24 mouse cellular contexts compared by ENCODE assay signal in the genomic region with DNA sequence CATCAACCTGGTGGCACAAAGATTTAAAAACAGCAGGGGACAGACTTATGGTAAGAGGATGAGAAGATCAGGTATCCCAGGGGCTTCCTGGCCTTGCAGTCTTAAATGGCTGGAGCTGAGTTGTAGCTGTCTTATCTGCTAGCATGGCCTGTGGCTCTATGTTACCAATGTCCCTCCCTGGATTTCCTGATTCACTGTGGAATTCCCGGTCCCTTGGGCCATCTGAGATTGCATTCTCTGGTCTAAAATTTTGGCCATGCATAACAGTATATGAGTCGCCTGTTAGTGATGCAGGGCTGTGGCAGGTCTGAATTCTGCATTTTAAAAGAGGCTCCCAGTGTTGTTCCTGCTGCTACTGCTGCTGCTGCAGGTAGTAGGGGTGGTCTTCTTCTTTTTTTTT.
A peak's percentile ranks its signal among the peaks of the same experiment; 100 is the strongest.
DNase-seq lines count a peak whose midpoint lies in the region; ATAC-seq and TF ChIP-seq lines count a peak whose summit lies in the region.
"Had no signal": no experiment of that assay in that cellular context is flagged by ENCODE, and none has a peak within 500 bp of the region (broad histone marks: within the 10 kb centered on the region; RNA-seq: fewer than 3 reads in every experiment).

No protein-coding gene starts in this region.

- CTCF ChIA-PET in Patski (lab: Charles Lee), result no interaction called here

- H3K9ac ChIP-seq in midbrain, embryonic 11.5 days (ENCODE audit: low read length), result no peak overlapping the region
- H3K9ac ChIP-seq: embryonic facial prominence, embryonic 12.5 days; embryonic facial prominence, embryonic 15.5 days; forebrain, embryonic 12.5 days; forebrain, embryonic 15.5 days; hindbrain, embryonic 12.5 days; intestine, embryonic 15.5 days had no signal

- POLR2A ChIA-PET in Patski (lab: Charles Lee), result no interaction called here

- no peak for TF ChIP-seq CTCF in C2C12 (IDR thresholded peaks at IDR 0.05; ENCODE audit: control insufficient read depth, insufficient read depth, insufficient read length)
- no peak for TF ChIP-seq CTCF in Patski (IDR thresholded peaks at IDR 0.05)

- no peak for ATAC-seq in midbrain, embryonic 11.5 days (ENCODE audit: low FRiP score)
- ATAC-seq in Patski, result peak; percentile 93
- ATAC-seq: activated CD4-positive, CD25-positive, alpha-beta regulatory T cell, adult 4 months; forebrain, embryonic 15.5 days; hindbrain, embryonic 16.5 days; intestine, embryonic 15.5 days had no signal

- no peaks in the 10 kb centered on the region for H3K9me3 ChIP-seq in midbrain, embryonic 11.5 days (ENCODE audit: control insufficient read depth, low read length)
- H3K9me3 ChIP-seq in midbrain, embryonic 10.5 days (replicated peaks), result no peaks in the 10 kb centered on the region
- H3K9me3 ChIP-seq: embryonic facial prominence, embryonic 12.5 days; embryonic facial prominence, embryonic 15.5 days; forebrain, embryonic 12.5 days; forebrain, embryonic 15.5 days; hindbrain, embryonic 12.5 days; intestine, embryonic 15.5 days had no signal

- no peaks in the 10 kb centered on the region for H3K79me3 ChIP-seq in C2C12 (ENCODE audit: low read depth)

- no peak overlapping the region for H3K4me2 ChIP-seq in midbrain, embryonic 11.5 days
- H3K4me2 ChIP-seq: embryonic facial prominence, embryonic 12.5 days; embryonic facial prominence, embryonic 15.5 days; forebrain, embryonic 12.5 days; forebrain, embryonic 15.5 days; heart, embryonic 11.5 days; hindbrain, embryonic 12.5 days; intestine, embryonic 15.5 days had no signal

- H3K4me3 ChIP-seq in midbrain, embryonic 11.5 days (ENCODE audit: low read depth, low read length), result no peak overlapping the region
- no peak overlapping the region for H3K4me3 ChIP-seq in midbrain, embryonic 10.5 days
- no peak overlapping the region for H3K4me3 ChIP-seq in C2C12 (ENCODE audit: insufficient read depth, poor library complexity, severe bottlenecking)
- H3K4me3 ChIP-seq: embryonic facial prominence, embryonic 12.5 days; embryonic facial prominence, embryonic 15.5 days; erythroblast, embryonic 14.5 days; forebrain, embryonic 12.5 days; forebrain, embryonic 15.5 days; heart, adult 2 months; hindbrain, embryonic 12.5 days; intestine, embryonic 15.5 days had no signal

- in situ Hi-C loops in Patski (cut with MboI; ENCODE audit: low pct_unique_long_range_greater_than_20kb), result no loop called here

- H3K27ac ChIP-seq in midbrain, embryonic 11.5 days (ENCODE audit: low read depth, low read length), result no peak overlapping the region
- no peak overlapping the region for H3K27ac ChIP-seq in midbrain, embryonic 10.5 days (replicated peaks)
- H3K27ac ChIP-seq: embryonic facial prominence, embryonic 12.5 days; embryonic facial prominence, embryonic 15.5 days; forebrain, embryonic 12.5 days; forebrain, embryonic 15.5 days; heart, adult 2 months; hindbrain, embryonic 12.5 days; intestine, embryonic 15.5 days had no signal

- no peaks in the 10 kb centered on the region for H3K79me2 ChIP-seq in C2C12 (ENCODE audit: control insufficient read depth, insufficient read depth)

- DNase-seq in midbrain, embryonic 11.5 days (ENCODE audit: low spot score, missing footprints), result peak; percentile 82
- no peak for DNase-seq in midbrain, embryonic 10.5 days (ENCODE audit: low spot score)
- DNase-seq in Patski (ENCODE audit: low read depth, low spot score), result no peak
- no peak for DNase-seq in embryo, embryonic 9.5 days (ENCODE audit: extremely low spot score)
- DNase-seq in kidney, postnatal 25 days, result no peak
- DNase-seq: adrenal gland, adult 8-10 months; adrenal gland, postnatal 25 days; cerebellum, adult 11-12 months; cerebellum, adult 8-10 months; cerebellum, postnatal 14 days; gastrocnemius, postnatal 25 days; heart, adult 2 months; kidney, adult 11 months had no signal

- no peaks in the 10 kb centered on the region for H3K4me1 ChIP-seq in midbrain, embryonic 11.5 days (ENCODE audit: control insufficient read depth, insufficient read depth, low read length)
- no peaks in the 10 kb centered on the region for H3K4me1 ChIP-seq in midbrain, embryonic 10.5 days
- H3K4me1 ChIP-seq: embryonic facial prominence, embryonic 12.5 days; embryonic facial prominence, embryonic 15.5 days; forebrain, embryonic 12.5 days; forebrain, embryonic 15.5 days; hindbrain, embryonic 12.5 days; intestine, embryonic 15.5 days had no signal

- H3K36me3 ChIP-seq in midbrain, embryonic 11.5 days (ENCODE audit: control insufficient read depth, insufficient read depth, low read length), result no peaks in the 10 kb centered on the region
- H3K36me3 ChIP-seq in midbrain, embryonic 10.5 days, result no peaks in the 10 kb centered on the region
- H3K36me3 ChIP-seq in C2C12 (ENCODE audit: control insufficient read depth, insufficient read depth), result no peaks in the 10 kb centered on the region
- H3K36me3 ChIP-seq: embryonic facial prominence, embryonic 12.5 days; embryonic facial prominence, embryonic 15.5 days; forebrain, embryonic 12.5 days; forebrain, embryonic 15.5 days; hindbrain, embryonic 12.5 days; intestine, embryonic 15.5 days had no signal

- H3K27me3 ChIP-seq in midbrain, embryonic 11.5 days (ENCODE audit: control insufficient read depth, insufficient read depth, low read length), result no peaks in the 10 kb centered on the region
- no peaks in the 10 kb centered on the region for H3K27me3 ChIP-seq in midbrain, embryonic 10.5 days (ENCODE audit: low read depth, poor library complexity, severe bottlenecking)
- no peaks in the 10 kb centered on the region for H3K27me3 ChIP-seq in C2C12 (ENCODE audit: control insufficient read depth, insufficient read depth, insufficient read length)
- no peaks in the 10 kb centered on the region for H3K27me3 ChIP-seq in Patski
- H3K27me3 ChIP-seq: embryonic facial prominence, embryonic 12.5 days; embryonic facial prominence, embryonic 15.5 days; forebrain, embryonic 12.5 days; forebrain, embryonic 15.5 days; hindbrain, embryonic 12.5 days; intestine, embryonic 15.5 days had no signal

- no peak overlapping the region for H3ac ChIP-seq in C2C12 (ENCODE audit: control insufficient read depth, insufficient read length, low read depth)

- 83% methylated on average over 2 of the region's 2 CpGs for WGBS in midbrain, embryonic 11.5 days
- 67% methylated on average over 2 of the region's 2 CpGs for WGBS in midbrain, embryonic 10.5 days

TF ChIP-seq in C2C12, 6 proteins besides CTCF, POLR2A, EP300 and RAD21:
- TF ChIP-seq MAX (IDR thresholded peaks at IDR 0.05) (peak; percentile 20), MYOG (IDR thresholded peaks at IDR 0.05; ENCODE audit: control insufficient read depth, extremely low read depth, insufficient read length) (no peak), USF1 (IDR thresholded peaks at IDR 0.05; ENCODE audit: low read depth) (no peak), MYOD1 (IDR thresholded peaks at IDR 0.05; ENCODE audit: control insufficient read depth, insufficient read length, low read depth) (no peak), FOSL1 (IDR thresholded peaks at IDR 0.05; ENCODE audit: insufficient read depth, low read length, poor library complexity, severe bottlenecking) (peak; percentile 77), CEBPB (IDR thresholded peaks at IDR 0.05; ENCODE audit: low read depth) (peak; percentile 19)
